Mouse (Mus musculus): ENCODE results near the gene Daw1.
A peak's percentile ranks its signal among the peaks of the same experiment; 100 is the strongest.

The Daw1 gene

DNA sequence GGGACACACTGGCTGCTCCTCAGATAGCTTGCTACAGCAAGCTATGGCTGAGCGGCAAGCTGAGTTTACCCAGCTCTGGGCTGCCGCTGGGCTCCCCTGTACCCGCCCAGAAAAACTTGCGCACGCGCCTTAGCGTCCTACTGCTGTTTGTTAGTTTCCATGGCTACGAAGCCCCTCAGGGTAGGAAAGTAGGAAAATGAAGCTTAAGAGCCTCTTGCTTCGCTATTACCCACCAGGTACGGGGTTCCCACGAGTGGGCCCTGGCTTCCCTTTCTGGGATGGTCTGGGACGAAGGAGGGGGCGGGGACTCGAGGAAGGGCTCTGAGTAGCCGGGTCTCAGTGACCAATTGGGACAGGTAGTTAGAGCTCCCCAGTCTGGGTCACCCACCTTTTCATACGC, at the start of gene Daw1:
Daw1 (plus strand) TSS at position 150 of the 400 bp plus-strand sequence.
- peak; percentile 84 for DNase-seq (ENCODE audit: extremely low spot score)

DNA sequence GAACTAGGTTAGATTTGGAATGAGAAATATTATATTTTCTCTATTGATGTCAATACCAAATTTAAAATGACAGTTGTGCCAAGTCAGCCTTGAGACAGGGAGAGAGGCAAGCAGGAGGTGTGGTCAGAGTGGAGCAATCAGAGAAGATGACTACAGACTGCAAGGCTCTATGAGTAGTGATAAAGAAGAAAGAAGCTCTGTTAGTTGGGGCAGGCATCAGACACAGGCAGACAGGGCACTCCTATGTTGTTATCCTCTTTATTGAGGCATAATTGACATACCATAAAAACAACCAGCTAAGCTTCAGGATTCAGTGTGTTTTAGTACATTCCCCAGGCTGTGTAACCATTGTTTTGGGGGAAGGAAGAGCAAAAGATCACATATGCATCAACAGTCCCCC, 48.6 kb upstream of the Daw1 start:
- no peak for DNase-seq (ENCODE audit: extremely low spot score)

DNA sequence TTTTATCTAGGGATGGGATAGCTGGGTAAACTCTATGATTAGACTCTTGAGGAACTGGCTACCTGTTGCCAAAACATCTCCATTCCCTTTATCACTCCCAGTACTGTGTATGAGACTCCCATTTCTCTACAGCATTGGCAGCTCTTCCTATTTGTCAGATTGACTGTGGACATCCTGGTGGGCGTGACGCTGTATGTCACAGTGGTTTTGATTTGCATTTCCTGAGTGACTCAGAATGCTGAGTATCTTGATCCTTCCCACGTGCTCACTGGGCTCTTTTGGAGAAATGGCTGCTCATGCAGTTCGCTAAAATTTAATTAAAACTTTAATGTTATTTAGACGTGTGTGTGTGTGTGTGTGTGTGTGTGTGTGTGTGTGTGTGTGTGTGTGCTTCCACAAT, 47.8 kb upstream of the Daw1 start:
- no peak for DNase-seq (ENCODE audit: extremely low spot score)

DNA sequence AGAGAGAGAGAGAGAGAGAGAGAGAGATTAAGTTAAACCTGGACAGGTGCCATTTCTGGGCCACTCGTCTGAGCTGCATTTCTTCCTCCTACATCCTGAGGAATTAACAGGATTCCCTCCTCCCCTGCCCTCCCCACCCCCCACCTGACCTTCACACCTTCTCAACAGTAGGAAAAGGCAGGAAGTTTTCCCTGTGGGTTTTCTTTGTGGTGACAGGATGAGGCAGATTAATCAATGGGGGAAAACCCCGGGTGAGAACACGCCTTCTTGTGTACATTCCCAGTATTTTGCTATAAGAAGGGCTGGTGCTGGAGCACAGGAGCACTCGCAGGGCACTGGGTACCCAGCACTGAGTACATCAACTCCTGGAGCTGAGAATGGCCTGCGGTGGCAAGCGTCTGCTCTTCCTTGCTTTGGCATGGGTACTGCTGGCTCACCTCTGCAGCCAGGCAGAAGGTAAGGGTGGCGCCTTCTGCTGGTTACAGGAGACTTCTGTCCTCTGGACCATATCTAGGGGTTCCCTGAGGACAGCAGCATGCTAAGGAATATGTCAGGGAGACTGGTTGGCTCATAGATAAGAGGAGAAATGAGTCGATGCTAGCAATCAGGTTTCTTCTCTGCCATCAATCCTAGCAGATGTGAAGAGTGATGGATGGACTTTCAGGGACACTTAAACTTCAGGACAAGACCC, 43.0 kb upstream of the Daw1 start, which contains the start of gene Ccl20:
Ccl20 (plus strand) TSS at position 320 of the 691 bp plus-strand sequence.
- no peak for DNase-seq (ENCODE audit: extremely low spot score)

DNA sequence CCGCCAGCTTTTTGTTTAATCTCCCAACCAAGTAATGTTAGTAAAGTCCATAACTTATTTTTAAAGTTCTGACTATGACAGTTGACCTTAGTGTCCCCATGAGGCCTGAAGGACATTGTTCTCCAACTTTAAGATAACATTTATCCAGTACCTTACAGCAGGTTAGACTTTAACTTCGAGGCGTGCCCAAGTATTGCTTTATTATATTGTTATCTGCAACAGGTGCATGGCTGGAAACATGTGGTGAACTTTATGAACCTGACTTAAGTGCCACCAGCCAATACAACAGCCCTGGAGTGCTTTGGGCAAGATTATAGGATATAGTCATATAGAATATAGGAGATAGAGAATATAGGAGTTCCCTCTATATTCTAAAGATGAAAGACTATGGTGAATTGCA, 42.3 kb upstream of the Daw1 start:
- DNase-seq (ENCODE audit: extremely low spot score) = no peak

DNA sequence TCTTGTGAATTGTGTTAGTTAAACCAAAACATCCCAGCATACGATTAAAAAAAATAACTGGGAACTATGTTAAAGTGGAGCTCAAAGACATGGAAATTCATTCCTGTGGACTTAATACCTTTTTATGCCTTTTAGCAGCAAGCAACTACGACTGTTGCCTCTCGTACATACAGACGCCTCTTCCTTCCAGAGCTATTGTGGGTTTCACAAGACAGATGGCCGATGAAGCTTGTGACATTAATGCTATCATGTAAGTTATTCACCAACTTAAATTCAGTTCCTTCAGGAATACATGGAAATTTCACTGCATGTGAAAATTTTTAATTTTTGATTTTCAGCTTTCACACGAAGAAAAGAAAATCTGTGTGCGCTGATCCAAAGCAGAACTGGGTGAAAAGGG, 41.9 kb upstream of the Daw1 start:
- no peak for DNase-seq (ENCODE audit: extremely low spot score)

DNA sequence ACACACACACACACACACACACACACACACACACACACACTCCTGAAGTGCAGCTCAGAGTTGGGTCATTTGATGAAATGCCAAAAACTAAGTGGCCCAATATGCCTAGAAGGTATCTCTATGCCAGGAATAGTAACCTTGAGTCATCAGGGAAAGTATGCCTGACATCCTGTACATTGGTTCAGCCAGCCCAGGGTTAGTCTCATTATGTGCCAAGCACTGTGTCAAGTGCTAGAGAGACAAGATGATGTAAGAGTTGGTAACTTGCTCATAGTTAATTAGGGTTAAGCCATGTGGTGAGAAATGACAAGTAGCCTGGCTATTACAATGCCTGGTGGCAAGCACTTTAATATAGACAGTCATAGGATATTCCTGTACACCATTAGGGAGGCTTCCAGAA, 39.6 kb upstream of the Daw1 start:
- no peak for DNase-seq (ENCODE audit: extremely low spot score)

DNA sequence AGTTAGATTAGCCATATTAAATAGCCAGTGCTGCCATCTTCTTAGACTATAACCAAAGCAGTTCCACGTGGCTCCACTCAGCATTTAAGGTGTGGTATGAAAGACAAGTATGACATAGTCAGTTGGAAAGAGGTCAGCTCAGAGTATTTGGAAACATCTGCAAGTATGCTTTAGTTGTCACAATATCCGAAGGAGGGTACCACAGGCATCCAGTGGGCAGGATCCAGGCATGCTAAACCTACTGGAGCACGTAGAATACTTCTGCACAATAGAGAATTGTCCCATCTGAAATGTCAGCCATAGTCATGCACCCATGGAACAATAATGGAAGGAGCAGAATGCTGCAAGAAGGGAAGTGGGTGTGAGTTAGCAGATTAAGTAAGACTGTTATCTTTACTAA, 39.2 kb upstream of the Daw1 start:
- no peak for DNase-seq (ENCODE audit: extremely low spot score)

DNA sequence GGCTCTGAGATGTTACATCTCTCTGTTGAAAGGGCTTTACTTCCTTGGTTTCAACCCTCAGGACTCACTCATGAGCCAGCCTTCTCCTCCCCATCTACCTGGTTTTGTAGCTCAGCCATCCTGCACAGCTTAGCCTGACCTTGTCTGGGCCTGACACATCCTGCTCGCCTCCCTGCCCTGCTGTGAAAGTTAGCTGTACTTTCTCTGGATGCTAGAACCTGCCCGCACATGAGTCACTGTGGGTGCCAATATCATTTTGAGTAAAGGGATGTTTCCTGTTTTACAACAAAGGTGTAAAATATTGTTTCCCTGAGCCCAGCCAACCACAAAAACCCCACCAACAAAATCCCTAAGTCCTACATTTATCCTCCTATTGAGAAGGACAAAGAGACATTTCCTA, 36.4 kb upstream of the Daw1 start:
- DNase-seq (ENCODE audit: extremely low spot score) = no peak

DNA sequence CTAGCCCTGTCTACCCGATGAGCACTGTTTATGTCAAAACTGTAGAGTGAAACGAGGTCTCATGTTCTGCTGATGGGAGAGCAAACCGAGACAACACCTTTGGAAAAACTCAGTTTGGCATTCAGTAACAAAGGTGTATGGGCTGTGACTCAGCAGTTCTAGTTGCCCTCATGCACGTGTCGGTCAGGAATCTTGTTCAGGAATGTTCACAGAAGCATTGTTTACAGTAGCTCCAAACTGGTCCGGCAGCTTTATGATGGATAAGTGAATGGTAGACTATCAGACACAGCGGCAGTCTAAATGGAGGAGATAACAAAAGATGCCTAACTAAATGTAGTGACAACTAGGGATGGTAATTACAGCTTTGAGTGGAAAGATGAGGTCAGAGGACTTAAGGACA, 23.7 kb upstream of the Daw1 start:
- no peak for DNase-seq (ENCODE audit: extremely low spot score)

DNA sequence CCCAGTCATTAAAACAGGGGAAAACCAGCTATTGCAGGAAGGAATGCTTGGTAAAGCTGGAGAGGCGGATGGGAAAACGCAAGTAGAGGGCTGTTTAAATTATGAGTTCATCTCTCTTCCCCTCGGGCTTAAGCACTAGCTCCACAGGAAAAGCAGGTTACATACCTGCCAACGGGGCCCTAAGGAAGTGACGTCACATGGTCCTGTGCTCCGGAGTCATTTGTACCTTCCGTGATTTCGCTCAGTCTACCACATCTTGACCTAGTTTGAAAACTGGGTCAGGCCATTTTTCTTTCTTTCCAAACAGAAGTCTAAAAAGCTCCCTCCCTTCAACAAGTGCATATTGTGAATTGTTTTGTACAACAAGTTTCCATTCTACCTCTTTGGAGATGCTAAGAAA, 21.7 kb upstream of the Daw1 start:
- no peak for DNase-seq (ENCODE audit: extremely low spot score)

DNA sequence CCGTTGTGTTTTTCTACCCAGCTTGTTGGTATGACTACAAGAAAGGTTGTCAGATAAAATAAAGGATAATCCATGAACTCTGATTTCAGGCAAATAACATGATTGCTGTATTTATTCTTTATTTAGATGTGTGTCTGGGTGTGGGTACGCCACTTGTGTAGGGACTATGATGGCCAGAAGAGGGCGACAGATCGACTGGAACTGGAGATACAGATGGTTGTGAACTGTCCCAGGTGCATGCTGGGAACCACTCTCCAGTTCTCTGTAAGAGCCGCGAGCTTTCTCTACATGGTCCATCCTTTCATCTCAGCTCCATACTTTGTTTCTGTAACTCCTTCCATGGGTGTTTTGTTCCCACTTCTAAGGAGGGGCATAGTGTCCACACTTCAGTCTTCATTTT, 20.8 kb upstream of the Daw1 start:
- DNase-seq (ENCODE audit: extremely low spot score) = no peak

DNA sequence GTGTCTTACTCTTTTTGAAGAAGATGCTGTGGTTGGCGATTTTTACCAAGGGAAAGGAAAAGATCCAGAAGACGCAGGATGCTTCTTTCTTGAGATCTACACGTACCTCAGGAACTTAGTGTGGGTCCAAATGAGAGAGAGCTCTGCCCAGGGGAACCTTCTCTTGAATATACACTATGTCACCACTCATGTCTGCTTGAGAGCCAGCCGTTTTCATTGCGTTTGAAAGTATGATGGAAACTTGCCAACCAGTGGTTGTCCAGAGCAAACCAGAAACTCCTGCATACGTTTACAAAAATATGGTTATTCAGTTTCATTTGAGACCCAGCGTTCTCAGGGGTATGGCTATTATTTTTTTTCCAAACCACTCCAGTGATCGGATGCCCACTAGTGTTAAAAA, 18.0 kb upstream of the Daw1 start:
- DNase-seq (ENCODE audit: extremely low spot score) = no peak

DNA sequence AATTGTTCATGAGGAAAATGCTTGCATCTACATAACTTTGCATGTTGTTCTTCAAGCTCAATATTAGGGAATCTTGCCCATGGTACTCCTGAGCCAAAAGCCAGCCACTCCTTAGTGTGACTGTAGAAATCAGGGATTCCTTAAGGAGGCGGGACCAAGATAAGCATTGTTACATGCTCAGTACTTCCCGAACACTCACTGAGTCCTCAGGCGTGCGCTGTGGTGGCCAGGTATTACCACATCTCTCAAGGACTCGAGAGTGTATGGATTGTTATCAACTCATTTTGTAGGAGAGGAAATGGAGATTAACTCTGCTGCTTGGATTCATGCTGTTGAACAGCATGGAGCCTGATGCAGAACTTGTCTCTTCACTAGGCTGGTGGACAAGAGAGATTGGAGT, 17.5 kb upstream of the Daw1 start:
- DNase-seq (ENCODE audit: extremely low spot score) = no peak

DNA sequence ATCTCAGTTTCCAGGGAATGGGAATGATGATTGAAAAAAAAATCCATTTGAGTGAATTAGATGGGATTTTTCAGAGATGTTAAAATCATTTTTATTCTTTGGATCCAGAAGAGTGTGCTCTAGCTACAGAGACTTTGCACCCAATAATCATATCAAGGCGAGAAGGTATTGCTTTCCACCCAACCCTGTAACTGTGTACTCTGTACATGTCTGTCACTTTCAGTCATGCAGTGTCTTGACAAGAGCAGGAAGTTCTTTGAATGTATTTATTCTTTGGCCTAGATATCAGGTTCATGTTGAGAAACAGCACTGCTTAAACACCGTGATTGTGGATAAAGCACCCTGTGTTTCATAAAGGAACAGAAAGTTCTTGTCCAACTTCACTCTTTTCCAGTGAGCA, 13.0 kb upstream of the Daw1 start:
- no peak for DNase-seq (ENCODE audit: extremely low spot score)

DNA sequence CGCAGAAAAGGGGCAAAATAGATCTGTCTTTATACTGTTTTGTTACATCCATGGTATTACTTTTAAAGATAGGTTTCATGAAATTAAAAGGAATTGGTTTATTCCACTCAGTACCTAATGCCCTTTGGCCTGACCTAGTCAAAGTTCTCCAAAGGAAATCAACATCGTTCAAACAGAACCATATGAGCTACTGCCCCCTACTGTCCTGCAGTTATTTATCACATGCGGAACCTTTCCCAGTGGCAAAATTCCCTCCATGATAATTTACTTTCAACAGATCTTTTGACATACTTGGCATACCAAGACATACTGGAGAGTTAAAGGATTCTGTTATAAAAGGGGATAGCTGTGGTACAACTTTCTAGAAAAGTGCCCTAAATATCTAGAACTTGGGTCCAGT, 9.3 kb upstream of the Daw1 start:
- no peak for DNase-seq (ENCODE audit: extremely low spot score)

DNA sequence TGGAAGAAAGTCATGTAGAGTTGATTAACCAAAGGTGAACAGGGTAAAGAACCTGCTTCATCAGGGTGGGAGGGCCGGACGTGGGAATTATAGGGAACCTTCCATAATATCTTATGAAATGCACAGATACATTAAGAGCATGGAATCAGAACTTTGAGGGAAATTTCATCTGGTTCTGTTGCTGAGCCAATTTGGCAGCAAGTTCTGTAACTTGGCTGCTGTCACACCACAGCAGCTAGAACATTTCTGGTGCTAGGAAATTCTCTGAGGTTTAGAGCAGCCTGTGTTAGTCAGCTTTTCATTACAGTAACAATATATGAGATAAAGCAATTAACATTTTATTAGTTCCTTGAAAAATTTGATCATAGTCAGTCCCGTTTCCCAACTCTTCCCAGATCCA, 6.6 kb upstream of the Daw1 start:
- DNase-seq (ENCODE audit: extremely low spot score) = no peak

DNA sequence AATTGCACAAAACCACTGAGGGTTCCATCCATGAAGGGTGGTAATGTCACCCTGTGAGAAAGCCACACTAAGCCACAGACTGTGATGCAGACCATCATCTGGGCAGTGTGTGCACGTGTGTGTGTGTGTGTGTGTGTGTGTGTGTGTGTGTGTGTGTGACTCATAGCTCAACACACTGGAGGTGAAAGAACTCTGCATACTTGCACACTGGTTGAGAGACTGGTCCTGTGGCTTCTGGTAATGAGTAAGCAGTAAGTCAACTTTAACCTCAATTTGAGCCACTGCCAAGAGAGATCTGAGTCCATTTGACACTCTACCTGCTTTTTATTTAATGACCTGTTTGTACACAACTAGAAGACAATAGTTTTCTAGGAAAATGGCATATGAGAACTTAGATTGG, 2.7 kb upstream of the Daw1 start:
- DNase-seq (ENCODE audit: extremely low spot score) = no peak

DNA sequence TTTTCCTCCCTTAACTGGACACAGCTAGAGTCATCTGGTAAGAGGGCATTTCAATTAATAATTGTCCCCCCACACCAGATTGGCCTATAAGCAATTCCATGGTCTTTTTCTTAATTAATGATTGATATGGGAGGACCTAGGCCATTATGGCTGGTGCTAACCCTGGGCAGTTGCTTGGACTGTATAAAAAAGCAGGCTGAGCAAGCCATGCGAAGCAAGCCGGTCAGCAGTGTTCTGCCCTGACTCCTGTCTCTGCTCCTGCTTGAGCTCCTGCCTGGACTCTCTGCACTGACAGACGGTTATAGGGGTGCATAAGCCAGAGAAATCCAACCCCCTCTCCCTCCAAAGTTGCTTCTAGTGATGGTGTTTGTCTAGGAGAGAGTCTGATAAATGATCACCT, 2.1 kb downstream of the Daw1 start:
- DNase-seq (ENCODE audit: extremely low spot score) = no peak

DNA sequence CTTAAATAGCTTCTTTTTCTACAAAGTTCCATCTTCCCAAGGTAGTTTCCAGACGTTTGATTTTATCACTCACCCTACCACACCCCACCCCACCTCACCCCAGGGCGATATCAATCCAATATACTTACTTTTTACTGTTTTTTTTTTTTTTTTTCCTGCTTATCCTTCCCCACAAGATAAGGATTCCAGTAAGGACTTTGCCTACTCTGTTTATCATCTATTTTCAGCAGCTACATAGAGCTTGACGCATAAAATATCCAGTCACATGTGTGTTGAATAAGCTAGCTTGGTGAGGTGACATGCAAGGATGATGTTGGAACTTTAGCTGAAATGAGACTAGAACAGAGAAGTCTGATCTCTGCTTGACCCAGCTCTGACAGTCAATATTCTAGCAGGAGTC, 4.5 kb downstream of the Daw1 start:
- DNase-seq (ENCODE audit: extremely low spot score) = no peak

DNA sequence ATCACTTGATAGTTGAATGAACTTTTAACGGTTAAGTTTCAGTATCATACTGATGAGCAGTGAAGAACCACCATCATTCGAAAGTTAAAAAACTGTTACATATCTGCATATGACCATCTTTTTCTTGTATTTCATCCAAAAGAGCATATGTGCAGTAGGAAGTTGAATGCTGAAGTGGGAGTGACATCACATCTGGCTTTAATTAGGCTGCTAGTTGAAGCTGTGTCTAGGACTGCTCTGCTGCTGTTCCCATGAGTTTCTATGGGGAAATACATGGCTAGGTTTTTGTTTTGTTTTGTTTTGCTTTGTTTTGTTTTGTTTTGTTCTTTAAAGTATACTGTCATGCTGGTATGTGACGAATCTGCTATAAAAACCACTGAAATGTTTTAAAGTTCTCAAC, 9.6 kb downstream of the Daw1 start:
- peak; percentile 9 for DNase-seq (ENCODE audit: extremely low spot score)

DNA sequence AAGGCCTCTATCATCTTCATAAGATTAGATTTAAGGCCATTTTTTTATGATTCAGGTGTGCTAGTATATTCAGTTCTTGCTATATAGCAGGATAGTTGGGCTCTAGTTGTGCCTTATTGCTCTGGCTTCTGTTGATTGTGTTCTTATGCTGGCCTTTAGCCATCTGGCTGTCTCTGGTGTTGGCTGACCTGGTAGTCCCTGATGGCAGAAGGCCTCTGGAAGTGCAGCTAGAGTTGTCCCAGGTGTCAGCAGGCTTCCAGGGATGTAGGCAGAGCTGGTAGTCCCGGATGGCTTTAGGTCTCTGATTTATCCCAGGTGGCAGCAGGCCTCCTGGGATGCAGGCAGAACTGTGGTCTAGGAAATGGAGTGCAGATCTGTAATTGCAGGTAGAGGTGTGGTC, 16.4 kb downstream of the Daw1 start:
- no peak for DNase-seq (ENCODE audit: extremely low spot score)

DNA sequence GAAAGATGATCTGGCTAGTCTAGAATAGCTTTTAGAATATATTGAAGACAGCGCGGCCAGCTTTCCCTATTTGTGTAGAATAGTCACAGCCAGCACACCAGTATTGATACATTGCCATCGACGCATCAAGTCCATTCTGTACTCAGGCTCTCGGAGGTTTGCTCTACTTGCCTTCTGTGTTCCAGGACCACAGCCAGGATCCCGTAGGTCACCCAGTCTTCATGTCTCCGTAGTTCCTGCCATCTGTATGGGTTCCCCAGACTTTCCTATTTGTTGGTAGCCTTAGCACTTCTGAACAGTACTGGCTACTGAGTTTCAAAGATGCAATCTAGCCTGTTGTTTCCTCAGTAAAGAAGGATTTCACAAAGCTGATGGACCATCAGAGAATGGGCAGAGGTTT, 20.0 kb downstream of the Daw1 start:
- no peak for DNase-seq (ENCODE audit: extremely low spot score)

DNA sequence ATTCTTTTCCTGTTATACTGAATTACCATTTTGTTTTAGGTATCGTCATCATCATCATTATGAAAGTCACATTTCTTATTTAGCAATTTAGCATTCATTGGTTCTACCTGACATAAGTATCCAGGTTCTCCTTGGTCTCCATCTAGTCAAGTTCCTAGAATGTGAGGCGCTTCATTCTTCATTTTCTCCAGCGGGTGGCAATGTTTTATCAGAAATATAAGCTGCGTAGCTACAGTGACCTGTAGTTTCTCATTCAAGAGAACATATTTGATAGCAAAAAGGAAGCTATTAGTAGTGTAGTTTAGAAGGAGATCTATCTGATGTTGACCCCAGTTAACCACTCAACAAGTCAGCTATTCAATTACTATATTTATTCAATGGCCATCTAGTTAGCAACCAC, 21.9 kb downstream of the Daw1 start:
- DNase-seq (ENCODE audit: extremely low spot score) = peak; percentile 7

All from embryo, embryonic 9.5 days (tissue).